Mouse (Mus musculus) CH12.LX (cell line): Measurements from ENCODE around the gene Odf2l. TPM values are rescaled to one million over a fixed set of nuclear protein-coding genes. Genes with fewer than 3 reads are reported as not detected.

Source experiments
- DNase-seq: peaks from one replicate; pipeline ENCODE4 v3.0.0-alpha.2; 2013; ENCODE audit errors: extremely low read depth
- H3K27ac ChIP-seq: 2 replicates; pipeline ENCODE4 v1.5.1; 2012; ENCODE audit warnings: low read depth, mild to moderate bottlenecking, control low read depth, moderate library complexity; ENCODE audit not compliant: insufficient read depth
- H3K27me3 ChIP-seq: replicated peaks from 2 replicates; pipeline ENCODE3; 2012; ENCODE audit warnings: inconsistent platforms
- H3K36me3 ChIP-seq, 2 experiments: replicated peaks in 1 of 2; 2 replicates each; pipeline versions ENCODE3 to v1.6.1; 2012; ENCODE audit warnings: inconsistent platforms in 1 of 2, low read length in 1 of 2, mild to moderate bottlenecking in 1 of 2, mixed read lengths in 1 of 2, moderate library complexity in 1 of 2; ENCODE audit not compliant: control insufficient read depth in 1 of 2, insufficient read depth in 1 of 2
- H3K4me1 ChIP-seq, 2 experiments: 2 replicates each; pipeline ENCODE4 v1.6.1; 2012; ENCODE audit warnings: inconsistent platforms in 1 of 2, moderate library complexity in 1 of 2; ENCODE audit not compliant: insufficient read depth in 2 of 2, control insufficient read depth in 1 of 2
- H3K4me2 ChIP-seq: 2 replicates; pipeline ENCODE4 v1.6.1; 2012; ENCODE audit warnings: low read depth, mild to moderate bottlenecking, control low read depth; ENCODE audit not compliant: poor library complexity, insufficient read depth, severe bottlenecking
- H3K4me3 ChIP-seq, 3 experiments: fragments of 150-350 bp in 1 of 3; sonication (generic) in 1 of 3; replicated peaks in 1 of 3; 2 replicates each; pipeline versions ENCODE3 to v1.5.1; 2011 to 2012; ENCODE audit warnings: low read depth in 2 of 3, low read length in 2 of 3, mild to moderate bottlenecking in 2 of 3, moderate library complexity in 2 of 3, control low read depth in 1 of 3, improper control_type of control experiment in 1 of 3, inconsistent platforms in 1 of 3, mixed read lengths in 1 of 3; ENCODE audit not compliant: poor library complexity in 1 of 3
- H3K79me2 ChIP-seq: replicated peaks from 2 replicates; pipeline ENCODE4 v1.6.1; 2012; ENCODE audit warnings: mild to moderate bottlenecking, moderate library complexity; ENCODE audit not compliant: control insufficient read depth, poor library complexity, insufficient read depth, severe bottlenecking; ENCODE audit errors: extremely low read depth
- H3K9ac ChIP-seq: 2 replicates; pipeline ENCODE4 v1.6.1; 2012; ENCODE audit warnings: low read depth, mild to moderate bottlenecking, control low read depth, moderate library complexity; ENCODE audit not compliant: insufficient read depth
- H3K9me3 ChIP-seq: replicated peaks from 2 replicates; pipeline ENCODE3; 2012; ENCODE audit warnings: low read length, inconsistent platforms, mixed read lengths
- BHLHE40 ChIP-seq: IDR thresholded peaks from 2 replicates; pipeline ENCODE4 v1.6.1; 2011; ENCODE audit warnings: mild to moderate bottlenecking, low read depth, low read length, improper control_type of control experiment
- CHD1 ChIP-seq: IDR thresholded peaks from 2 replicates; pipeline ENCODE4 v1.6.1; 2012; ENCODE audit warnings: low read depth, low read length, improper control_type of control experiment, inconsistent platforms
- CHD2 ChIP-seq: IDR thresholded peaks from 2 replicates; pipeline ENCODE4 v1.6.1; 2011; ENCODE audit warnings: low read length, improper control_type of control experiment
- CTCF ChIP-seq, 2 experiments: IDR thresholded peaks in 1 of 2; conservative IDR thresholded peaks in 1 of 2; 2 replicates each; pipeline ENCODE4 v1.5.1; 2011 to 2012; ENCODE audit warnings: low read depth in 2 of 2, low read length in 2 of 2, improper control_type of control experiment in 1 of 2, inconsistent platforms in 1 of 2, mild to moderate bottlenecking in 1 of 2, moderate library complexity in 1 of 2
- E2F4 ChIP-seq: IDR thresholded peaks from 2 replicates; pipeline ENCODE4 v1.6.1; 2011; ENCODE audit warnings: low read depth, low read length, improper control_type of control experiment; ENCODE audit not compliant: insufficient replicate concordance
- ELF1 ChIP-seq: IDR thresholded peaks from 2 replicates; pipeline ENCODE4 v1.6.1; 2014; ENCODE audit warnings: low read depth, mild to moderate bottlenecking, inconsistent platforms, low read length, improper control_type of control experiment
- EP300 ChIP-seq: IDR thresholded peaks from 2 replicates; pipeline ENCODE4 v1.6.1; 2011; ENCODE audit warnings: low read length, improper control_type of control experiment
- ETS1 ChIP-seq: conservative IDR thresholded peaks from 2 replicates; pipeline ENCODE4 v1.6.1; 2012; ENCODE audit warnings: low read depth, mild to moderate bottlenecking, inconsistent platforms, low read length, improper control_type of control experiment, moderate library complexity
- HCFC1 ChIP-seq: IDR thresholded peaks from 2 replicates; pipeline ENCODE4 v1.6.1; 2012; ENCODE audit warnings: low read depth, mild to moderate bottlenecking, inconsistent platforms, low read length, improper control_type of control experiment
- IRF4 ChIP-seq: IDR thresholded peaks from 2 replicates; pipeline ENCODE4 v1.6.1; 2014; ENCODE audit warnings: low read depth, mild to moderate bottlenecking, inconsistent platforms, low read length, improper control_type of control experiment
- JUN ChIP-seq: IDR thresholded peaks from 2 replicates; pipeline ENCODE4 v1.6.1; 2011; ENCODE audit warnings: low read depth, mild to moderate bottlenecking, low read length, improper control_type of control experiment, moderate library complexity; ENCODE audit not compliant: insufficient read depth
- JUND ChIP-seq: conservative IDR thresholded peaks from 2 replicates; pipeline ENCODE4 v1.6.1; 2011; ENCODE audit warnings: low read depth, low read length, improper control_type of control experiment
- KAT2A ChIP-seq: IDR thresholded peaks from 2 replicates; pipeline ENCODE4 v1.6.1; 2012; ENCODE audit warnings: low read length, improper control_type of control experiment, inconsistent platforms; ENCODE audit not compliant: insufficient replicate concordance
- MAFK ChIP-seq: IDR thresholded peaks from 2 replicates; pipeline ENCODE4 v1.6.1; 2011; ENCODE audit warnings: low read length, improper control_type of control experiment; ENCODE audit not compliant: insufficient replicate concordance
- MAX ChIP-seq: IDR thresholded peaks from 2 replicates; pipeline ENCODE4 v1.6.1; 2011; ENCODE audit warnings: low read length, improper control_type of control experiment
- MEF2A ChIP-seq: IDR thresholded peaks from 2 replicates; pipeline ENCODE4 v1.6.1; 2014; ENCODE audit warnings: low read depth, mild to moderate bottlenecking, inconsistent platforms, low read length, improper control_type of control experiment, borderline replicate concordance
- MXI1 ChIP-seq: IDR thresholded peaks from 2 replicates; pipeline ENCODE4 v1.6.1; 2011; ENCODE audit warnings: mild to moderate bottlenecking, low read depth, low read length, improper control_type of control experiment
- NELFE ChIP-seq: IDR thresholded peaks from 2 replicates; pipeline ENCODE4 v1.6.1; 2011; ENCODE audit warnings: low read depth, low read length, improper control_type of control experiment
- NRF1 ChIP-seq: IDR thresholded peaks from 2 replicates; pipeline ENCODE4 v1.6.1; 2014; ENCODE audit warnings: low read depth, mild to moderate bottlenecking, inconsistent platforms, low read length, improper control_type of control experiment, moderate library complexity
- PAX5 ChIP-seq: IDR thresholded peaks from 2 replicates; pipeline ENCODE4 v1.6.1; 2012; ENCODE audit warnings: low read length, inconsistent platforms, mixed read lengths
- POLR2A ChIP-seq: IDR thresholded peaks from 2 replicates; pipeline ENCODE4 v1.6.1; 2011; ENCODE audit warnings: low read depth, mild to moderate bottlenecking, improper control_type of control experiment, low read length
- RAD21 ChIP-seq: IDR thresholded peaks from 2 replicates; pipeline ENCODE4 v1.6.1; 2011; ENCODE audit warnings: low read depth, mild to moderate bottlenecking, low read length, improper control_type of control experiment, moderate library complexity
- TCF12 ChIP-seq: IDR thresholded peaks from 2 replicates; pipeline ENCODE4 v1.6.1; 2014; ENCODE audit warnings: low read depth, mild to moderate bottlenecking, inconsistent platforms, low read length, improper control_type of control experiment
- UBTF ChIP-seq: IDR thresholded peaks from 2 replicates; pipeline ENCODE4 v1.6.1; 2012; ENCODE audit warnings: low read depth, mild to moderate bottlenecking, inconsistent platforms, low read length, improper control_type of control experiment, moderate library complexity
- ZKSCAN1 ChIP-seq: IDR thresholded peaks from 2 replicates; pipeline ENCODE4 v1.6.1; 2012; ENCODE audit warnings: low read depth, inconsistent platforms, low read length, improper control_type of control experiment, borderline replicate concordance
- ZMIZ1 ChIP-seq: IDR thresholded peaks from 2 replicates; pipeline ENCODE4 v1.6.1; 2012; ENCODE audit warnings: low read depth, mild to moderate bottlenecking, inconsistent platforms, low read length, improper control_type of control experiment
- ZNF384 ChIP-seq: IDR thresholded peaks from 2 replicates; pipeline ENCODE4 v1.6.1; 2012; ENCODE audit warnings: low read depth, low read length, improper control_type of control experiment, inconsistent platforms
- dilution Hi-C: fragments of 300-500 bp; cut with MboI; formaldehyde crosslinking; loops from 2 replicates; pipeline ENCODE4 v1.14.3; 2020; ENCODE audit warnings: low sequenced_read_pairs; ENCODE audit not compliant: extremely low pct_unique_long_range_greater_than_20kb, extremely low pct_ligation_motif_present
- in situ Hi-C: fragments of 300-500 bp; cut with MboI; formaldehyde crosslinking; loops from 3 replicates; pipeline ENCODE4 v1.14.3; 2019; ENCODE audit warnings: low sequenced_read_pairs, low pct_ligation_motif_present, low pct_unique_long_range_greater_than_20kb, mixed read lengths
- polyA plus RNA-seq: library from polyadenylated mRNA; unstranded; fragments of >175 nt; gene quantifications from 2 replicates; pipeline ENCODE4 v1.2.1, GENCODE M21; 2012; ENCODE audit warnings: low read depth; ENCODE audit not compliant: insufficient read length
- total RNA-seq, 2 experiments: library from RNA; depleted of rRNA; stranded (reverse); fragments of 300-350 nt in 1 of 2; fragments of >200 nt in 1 of 2; gene quantifications; 2 replicates each; pipeline ENCODE4 v1.2.3; 2012 to 2014

Gene Odf2l
- total and polyA plus RNA-seq, 3 experiments, result 26.1 to 51.1 (median 39.1) TPM

- no peak for DNase-seq
- H3K27ac ChIP-seq, result no peak overlapping the region
- in situ Hi-C loops, result no loop called here
- TF ChIP-seq E2F4, result no peak
- TF ChIP-seq ZMIZ1, result no peak
- TF ChIP-seq KAT2A, result no peak
- TF ChIP-seq PAX5, result no peak
- TF ChIP-seq MAFK, result no peak
- TF ChIP-seq ETS1, result no peak
- no peak for TF ChIP-seq JUN
- TF ChIP-seq, all 38 proteins: peak for 0
- no peaks in the 10 kb centered on the region for H3K27me3 ChIP-seq
- peaks cover 2% of the 10 kb centered on the region for H3K9me3 ChIP-seq
- no peak overlapping the region for H3K4me3 ChIP-seq
- peaks cover 0 to 8% of the 10 kb centered on the region in 2 experiments; a peak in 1 of 4 replicates for H3K4me1 ChIP-seq
- dilution Hi-C loops, result no loop called here
- H3K79me2 ChIP-seq, result no peaks in the 10 kb centered on the region
- H3K9ac ChIP-seq, result no peak overlapping the region
- no peaks in the 10 kb centered on the region for H3K36me3 ChIP-seq
- H3K4me2 ChIP-seq, result no peak overlapping the region
These were observed 66.3 kb downstream of the Odf2l start for GRCm38 (mm10) chr3:145184645-145185044.

- dilution Hi-C loops, result no loop called here
- Histone ChIP-seq H3K9me3 (no peaks in the 10 kb centered on the region), H3K4me3 (no peak overlapping the region), H3K4me2 (peak overlapping the region; percentile 42; the same call in 1 of the 2 replicates), H3K36me3 (no peaks in the 10 kb centered on the region), H3K79me2 (no peaks in the 10 kb centered on the region), H3K27ac (no peak overlapping the region), H3K4me1 (peaks cover 3 to 17% of the 10 kb centered on the region in 2 experiments; a peak in 3 of 4 replicates), H3K27me3 (no peaks in the 10 kb centered on the region), H3K9ac (0 out of 2 replicates have a peak overlapping the region, but pooled peaks have one; percentile 6)
- peak; percentile 30 for DNase-seq
- in situ Hi-C loops, result no loop called here
- TF ChIP-seq TCF12, result no peak
- TF ChIP-seq ZKSCAN1, result no peak
- no peak for TF ChIP-seq CTCF (conservative IDR thresholded peaks at IDR 0.05 in 1 of 2, IDR thresholded peaks at IDR 0.05 in 1 of 2; ENCODE audit: low read depth in 2 of 2, low read length in 2 of 2)
- TF ChIP-seq ELF1, result 0 out of 2 replicates have a peak, but pooled peaks have one; percentile 8
- no peak for TF ChIP-seq ZNF384
- TF ChIP-seq EP300, result peak; percentile 83
- TF ChIP-seq IRF4, result peak; percentile 77
- 0 out of 2 replicates have a peak, but pooled peaks have one; percentile 20 for TF ChIP-seq MAFK
- peak; percentile 21; the same call in 1 of the 2 replicates for TF ChIP-seq JUND
- no peak for TF ChIP-seq POLR2A
- no peak for TF ChIP-seq PAX5
- TF ChIP-seq ZMIZ1, result no peak
- no peak for TF ChIP-seq ETS1
- TF ChIP-seq MXI1, result no peak
- no peak for TF ChIP-seq UBTF
- no peak for TF ChIP-seq CHD2
- TF ChIP-seq RAD21, result no peak
- TF ChIP-seq E2F4, result no peak
- TF ChIP-seq BHLHE40, result no peak
- TF ChIP-seq NRF1, result no peak
- TF ChIP-seq MAX, result peak; percentile 41; the same call in 1 of the 2 replicates
- TF ChIP-seq HCFC1, result no peak
- TF ChIP-seq CHD1, result no peak
- TF ChIP-seq MEF2A, result no peak
- no peak for TF ChIP-seq NELFE
These were observed 73.6 kb downstream of the Odf2l start for GRCm38 (mm10) chr3:145191972-145192371.
